Mouse (Mus musculus): ENCODE data around the gene Tbc1d22a. TPM values are rescaled to one million over a fixed set of nuclear protein-coding genes. Genes with fewer than 3 reads are reported as not detected.

Tbc1d22a gene
- polyA plus RNA-seq, 1 experiment from 2014 or later, result 10.8 TPM

DNA sequence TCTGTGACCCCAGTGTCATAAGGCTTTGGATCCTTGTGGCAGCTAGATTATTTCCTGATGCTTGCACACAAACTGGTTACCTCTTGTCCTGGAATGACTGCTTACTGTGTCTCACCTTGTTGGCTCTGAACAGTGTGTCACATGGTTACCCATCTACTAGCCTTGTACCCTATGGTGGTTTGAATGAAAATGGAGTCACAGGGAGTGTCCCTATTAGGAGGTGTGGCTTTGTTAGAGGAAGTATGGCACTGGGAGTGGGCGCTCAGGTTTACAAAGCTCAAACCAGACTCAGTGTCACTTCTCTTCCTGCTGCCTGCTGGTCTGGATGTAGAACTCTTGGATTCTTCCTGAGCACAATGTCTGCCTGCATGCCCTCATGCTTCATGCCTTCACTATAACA is 69.0 kb downstream of the Tbc1d22a start:
- Histone ChIP-seq H3K9me3 (no peaks in the 10 kb centered on the region), H3K27ac (no peak overlapping the region), H3K27me3 (ENCODE audit: poor library complexity, severe bottlenecking) (peaks cover 81% of the 10 kb centered on the region), H3K4me1 (peaks cover 53% of the 10 kb centered on the region), H3K36me3 (replicated peaks) (no peaks in the 10 kb centered on the region), H3K4me3 (no peak overlapping the region)
- 82% methylated on average over 1 of the region's 1 CpGs for WGBS
- no peak for DNase-seq (ENCODE audit: extremely low spot score, low spot score)

DNA sequence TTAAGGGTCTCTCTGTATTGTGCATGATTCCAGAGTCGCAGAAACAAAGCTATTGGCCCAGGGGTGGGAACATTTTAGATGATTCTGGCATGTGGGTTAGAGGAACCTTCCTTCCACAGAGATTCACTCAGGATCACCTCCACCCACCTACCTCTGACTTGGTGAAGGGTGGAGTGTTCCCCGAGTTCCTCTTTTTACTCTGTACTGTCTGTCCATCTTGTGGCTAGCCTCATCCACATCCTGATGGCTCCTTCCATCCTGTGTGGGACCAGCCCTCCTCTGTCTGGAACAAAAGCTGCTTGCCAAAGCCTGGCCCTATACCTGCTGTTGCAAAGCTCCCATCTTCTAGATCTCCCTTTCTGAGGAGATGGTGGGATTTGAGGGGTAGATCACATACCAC is 71.0 kb downstream of the Tbc1d22a start:
- no peaks in the 10 kb centered on the region for H3K36me3 ChIP-seq (replicated peaks)
- H3K27me3 ChIP-seq (ENCODE audit: poor library complexity, severe bottlenecking), result peaks cover 60% of the 10 kb centered on the region
- H3K27ac ChIP-seq, result no peak overlapping the region; the same call in 1 of the 2 replicates
- H3K4me3 ChIP-seq, result no peak overlapping the region
- H3K9me3 ChIP-seq, result no peaks in the 10 kb centered on the region
- WGBS, result 95% methylated on average over 2 of the region's 2 CpGs
- H3K4me1 ChIP-seq, result peaks cover 39% of the 10 kb centered on the region
- no peak for DNase-seq (ENCODE audit: extremely low spot score, low spot score)

DNA sequence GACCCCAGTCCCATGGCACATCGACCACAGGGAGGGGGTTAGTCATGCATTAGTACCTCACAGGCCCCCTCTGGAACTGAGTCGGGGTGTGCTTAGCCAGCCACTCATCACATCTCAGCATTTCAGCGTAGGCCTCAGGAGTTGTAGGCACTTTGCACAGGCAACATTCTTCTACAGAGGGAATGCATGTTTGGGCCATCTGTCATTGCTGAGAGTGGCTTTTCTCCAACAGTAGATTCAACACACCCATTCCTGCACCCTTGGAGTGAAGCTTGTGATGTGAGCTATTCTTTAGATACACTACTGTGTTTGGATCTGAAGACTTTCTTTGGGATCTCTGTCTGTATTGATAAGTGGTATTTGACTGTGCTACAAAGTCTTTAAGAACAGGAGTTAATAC is 75.8 kb downstream of the Tbc1d22a start:
- WGBS, result 79% methylated on average over 3 of the region's 3 CpGs

DNA sequence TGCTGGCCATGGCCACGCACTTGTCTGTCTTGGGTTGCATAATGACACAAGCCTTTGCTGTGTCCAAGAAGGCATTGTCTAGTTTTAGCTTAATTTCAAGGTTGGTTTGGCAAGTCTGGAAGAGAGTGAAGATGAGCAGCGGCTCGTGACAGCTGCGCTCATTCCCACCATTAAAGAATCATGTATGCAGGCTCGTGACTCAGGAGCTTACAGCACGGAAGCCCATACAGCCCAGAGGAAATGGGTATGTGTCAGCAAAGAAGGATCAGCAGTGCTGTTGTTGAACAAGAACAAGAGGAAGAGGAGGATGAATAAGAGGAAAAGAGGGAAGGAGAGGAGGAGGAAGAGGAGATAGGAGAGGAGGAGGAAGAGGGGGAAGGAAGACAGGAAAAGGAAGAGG is 78.0 kb downstream of the Tbc1d22a start:
- 93% methylated on average over 6 of the region's 6 CpGs for WGBS

More for the DNA sequence above, 75.8 kb downstream of the Tbc1d22a start:
- Histone ChIP-seq H3K4me3 (no peak overlapping the region), H3K27me3 (ENCODE audit: poor library complexity, severe bottlenecking) (peaks cover 23% of the 10 kb centered on the region), H3K9me3 (no peaks in the 10 kb centered on the region), H3K4me1 (peaks cover 27% of the 10 kb centered on the region), H3K27ac (no peak overlapping the region), H3K36me3 (replicated peaks) (no peaks in the 10 kb centered on the region)
- DNase-seq (ENCODE audit: extremely low spot score, low spot score), result no peak

DNA sequence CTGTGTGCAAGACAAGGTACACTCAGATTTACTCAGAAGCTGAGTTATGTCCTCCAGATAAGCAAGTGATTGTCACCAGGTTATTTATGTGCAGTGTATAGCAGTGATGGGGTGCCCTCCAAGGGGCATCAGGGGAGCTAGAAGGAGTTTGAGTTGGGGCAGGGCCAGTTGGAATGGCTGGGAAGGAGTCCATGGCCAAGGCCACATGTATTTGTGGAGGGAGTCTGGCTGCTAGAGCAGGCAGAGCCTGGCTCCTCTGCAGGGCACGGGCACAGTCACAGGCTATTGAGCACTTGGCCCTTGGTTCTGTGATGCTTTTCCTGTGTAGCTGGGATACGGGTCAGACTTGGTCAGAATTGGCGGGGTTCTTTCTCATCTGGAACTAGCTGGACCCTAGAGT is 80.2 kb downstream of the Tbc1d22a start:
- Histone ChIP-seq H3K9me3 (no peaks in the 10 kb centered on the region), H3K4me1 (peaks cover 28% of the 10 kb centered on the region), H3K4me3 (no peak overlapping the region), H3K27me3 (ENCODE audit: poor library complexity, severe bottlenecking) (no peaks in the 10 kb centered on the region), H3K27ac (no peak overlapping the region), H3K36me3 (replicated peaks) (no peaks in the 10 kb centered on the region)
- DNase-seq (ENCODE audit: extremely low spot score, low spot score), result no peak
- WGBS, result 92% methylated on average over 3 of the region's 3 CpGs

More for the DNA sequence above, 78.0 kb downstream of the Tbc1d22a start:
- no peak for DNase-seq (ENCODE audit: extremely low spot score, low spot score)
- no peaks in the 10 kb centered on the region for H3K9me3 ChIP-seq
- no peak overlapping the region for H3K4me3 ChIP-seq
- H3K4me1 ChIP-seq, result peaks cover 28% of the 10 kb centered on the region
- no peak overlapping the region for H3K27ac ChIP-seq
- H3K27me3 ChIP-seq (ENCODE audit: poor library complexity, severe bottlenecking), result peaks cover under 1% of the 10 kb centered on the region
- H3K36me3 ChIP-seq (replicated peaks), result no peaks in the 10 kb centered on the region

DNA sequence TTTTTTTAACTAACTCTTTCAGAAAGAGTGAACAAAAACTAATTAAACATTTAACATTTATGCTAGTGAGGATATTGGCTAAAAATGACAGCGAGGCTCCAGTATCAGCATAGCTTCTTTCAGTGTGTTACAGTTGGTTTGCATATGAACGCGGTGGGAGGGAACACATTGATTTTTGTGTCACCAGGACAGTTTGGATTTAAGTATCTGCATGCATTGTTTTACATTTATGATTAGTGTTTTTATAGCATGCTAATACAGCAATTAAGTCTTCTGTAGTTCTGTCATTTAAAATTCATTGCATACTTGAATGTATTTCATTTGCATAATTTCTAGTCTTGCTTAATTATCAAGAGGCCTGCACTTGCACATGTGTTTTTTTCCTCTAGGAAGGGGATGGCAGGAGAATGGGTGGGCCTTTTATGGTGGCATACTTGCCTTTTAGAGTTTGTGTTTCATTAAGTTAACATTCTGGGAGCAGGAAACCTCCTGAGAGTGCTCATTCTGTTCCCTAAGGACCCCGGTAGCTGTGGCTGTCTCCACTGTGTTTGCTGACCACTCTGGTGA is 81.5 kb downstream of the Tbc1d22a start:
- Histone ChIP-seq H3K36me3 (replicated peaks) (no peaks in the 10 kb centered on the region; the same call in 1 of the 2 replicates), H3K4me3 (no peak overlapping the region), H3K4me1 (peaks cover 17% of the 10 kb centered on the region), H3K27ac (no peak overlapping the region), H3K9me3 (no peaks in the 10 kb centered on the region), H3K27me3 (ENCODE audit: poor library complexity, severe bottlenecking) (no peaks in the 10 kb centered on the region)
- DNase-seq (ENCODE audit: extremely low spot score, low spot score), result no peak
- WGBS, result 85% methylated on average over 4 of the region's 4 CpGs

DNA sequence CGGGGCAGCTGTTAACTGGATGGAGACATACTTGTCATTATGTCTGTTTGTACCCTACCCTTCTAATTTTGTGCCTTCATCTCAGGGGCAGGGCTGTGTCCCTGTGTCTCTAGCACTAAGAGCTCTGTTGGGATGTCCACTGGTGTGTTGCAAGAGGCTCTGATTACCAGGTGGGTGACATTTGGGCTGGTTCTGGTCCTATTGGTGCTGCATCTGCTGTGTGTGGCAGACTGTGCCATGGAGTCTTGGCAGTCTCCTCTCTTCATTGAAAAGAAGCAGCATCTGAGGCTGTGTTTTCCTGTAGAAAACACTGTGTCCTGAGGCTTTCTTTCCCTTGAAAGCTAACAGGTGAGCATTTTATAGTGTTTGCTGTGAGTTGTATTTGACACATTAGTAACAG is 83.0 kb downstream of the Tbc1d22a start:
- Histone ChIP-seq H3K9me3 (no peaks in the 10 kb centered on the region), H3K4me3 (no peak overlapping the region), H3K27me3 (ENCODE audit: poor library complexity, severe bottlenecking) (no peaks in the 10 kb centered on the region), H3K4me1 (peaks cover 11% of the 10 kb centered on the region), H3K36me3 (replicated peaks) (no peaks in the 10 kb centered on the region; the same call in 1 of the 2 replicates), H3K27ac (no peak overlapping the region)
- DNase-seq (ENCODE audit: extremely low spot score, low spot score), result no peak
- WGBS, result 97% methylated on average over 1 of the region's 1 CpGs

DNA sequence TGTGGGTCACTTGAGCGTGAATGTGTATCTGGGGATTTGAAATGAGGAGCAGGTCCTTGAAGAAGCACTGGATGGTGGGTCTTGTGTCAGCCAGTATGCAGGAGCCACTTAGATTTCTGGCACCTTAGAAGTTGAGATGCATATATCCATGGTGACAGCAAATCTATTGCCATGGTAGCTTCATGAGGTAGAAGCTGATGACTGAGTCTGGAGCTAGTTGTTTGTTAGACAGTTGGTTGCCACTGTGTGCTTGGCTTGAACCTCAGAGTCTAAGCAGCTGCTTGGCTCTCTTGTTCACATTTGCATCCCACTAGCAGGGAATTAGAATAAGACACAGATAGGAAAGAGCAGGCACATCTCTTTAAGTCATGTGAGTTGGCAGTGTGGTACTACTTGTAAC is 89.6 kb downstream of the Tbc1d22a start:
- Histone ChIP-seq H3K4me1 (no peaks in the 10 kb centered on the region), H3K4me3 (no peak overlapping the region), H3K36me3 (replicated peaks) (no peaks in the 10 kb centered on the region; the same call in 1 of the 2 replicates), H3K27me3 (ENCODE audit: poor library complexity, severe bottlenecking) (no peaks in the 10 kb centered on the region), H3K27ac (no peak overlapping the region), H3K9me3 (no peaks in the 10 kb centered on the region)
- 100% methylated on average over 1 of the region's 1 CpGs for WGBS
- DNase-seq (ENCODE audit: extremely low spot score, low spot score), result no peak

DNA sequence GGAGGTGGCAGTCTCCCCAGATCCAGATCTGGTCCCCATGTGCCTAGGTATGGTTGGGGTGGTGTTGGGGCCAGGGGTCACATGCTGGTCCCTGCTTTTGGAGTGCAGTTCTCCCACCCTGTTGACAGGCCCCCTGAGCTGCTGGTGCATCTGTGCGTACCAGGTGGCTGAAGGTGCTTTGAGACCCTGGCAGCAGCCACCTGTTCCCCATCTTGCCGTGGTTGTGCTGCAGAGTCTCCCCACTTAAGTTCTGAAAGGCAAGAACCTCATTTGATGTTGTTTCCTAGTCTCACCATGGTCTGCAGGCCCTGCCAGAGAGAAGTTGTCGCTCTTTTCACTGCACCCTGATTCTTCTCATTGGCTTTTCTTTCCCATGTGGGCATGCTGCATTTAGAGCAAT is 90.6 kb downstream of the Tbc1d22a start:
- Histone ChIP-seq H3K4me1 (no peaks in the 10 kb centered on the region), H3K36me3 (replicated peaks) (no peaks in the 10 kb centered on the region; the same call in 1 of the 2 replicates), H3K27me3 (ENCODE audit: poor library complexity, severe bottlenecking) (no peaks in the 10 kb centered on the region), H3K4me3 (no peak overlapping the region), H3K27ac (no peak overlapping the region), H3K9me3 (no peaks in the 10 kb centered on the region)
- 92% methylated on average over 3 of the region's 3 CpGs for WGBS
- no peak for DNase-seq (ENCODE audit: extremely low spot score, low spot score)

DNA sequence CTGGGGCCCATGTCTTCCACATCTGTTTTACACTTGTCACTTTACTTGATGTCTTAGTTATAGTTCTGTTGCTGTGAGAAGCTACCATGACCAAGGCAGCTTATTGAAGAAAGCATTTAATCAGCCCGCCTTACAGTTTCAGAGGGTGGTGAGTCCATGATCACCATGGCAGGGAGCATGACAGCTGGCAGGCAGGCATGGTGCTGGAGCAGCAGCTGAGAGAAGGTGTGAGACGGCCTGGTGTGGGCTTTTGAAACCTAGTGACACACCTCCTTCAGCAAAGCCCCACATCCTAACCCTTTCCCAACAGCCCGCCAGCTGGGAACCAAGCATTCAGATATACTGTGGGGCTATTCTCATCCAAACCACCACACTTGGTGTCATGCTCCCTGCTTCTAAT is 91.0 kb downstream of the Tbc1d22a start:
- no peaks in the 10 kb centered on the region; the same call in 1 of the 2 replicates for H3K36me3 ChIP-seq (replicated peaks)
- H3K27ac ChIP-seq, result no peak overlapping the region
- no peak for DNase-seq (ENCODE audit: extremely low spot score, low spot score)
- H3K27me3 ChIP-seq (ENCODE audit: poor library complexity, severe bottlenecking), result no peaks in the 10 kb centered on the region
- no peaks in the 10 kb centered on the region for H3K4me1 ChIP-seq
- no peaks in the 10 kb centered on the region for H3K9me3 ChIP-seq
- 88% methylated on average over 3 of the region's 3 CpGs for WGBS
- H3K4me3 ChIP-seq, result no peak overlapping the region

DNA sequence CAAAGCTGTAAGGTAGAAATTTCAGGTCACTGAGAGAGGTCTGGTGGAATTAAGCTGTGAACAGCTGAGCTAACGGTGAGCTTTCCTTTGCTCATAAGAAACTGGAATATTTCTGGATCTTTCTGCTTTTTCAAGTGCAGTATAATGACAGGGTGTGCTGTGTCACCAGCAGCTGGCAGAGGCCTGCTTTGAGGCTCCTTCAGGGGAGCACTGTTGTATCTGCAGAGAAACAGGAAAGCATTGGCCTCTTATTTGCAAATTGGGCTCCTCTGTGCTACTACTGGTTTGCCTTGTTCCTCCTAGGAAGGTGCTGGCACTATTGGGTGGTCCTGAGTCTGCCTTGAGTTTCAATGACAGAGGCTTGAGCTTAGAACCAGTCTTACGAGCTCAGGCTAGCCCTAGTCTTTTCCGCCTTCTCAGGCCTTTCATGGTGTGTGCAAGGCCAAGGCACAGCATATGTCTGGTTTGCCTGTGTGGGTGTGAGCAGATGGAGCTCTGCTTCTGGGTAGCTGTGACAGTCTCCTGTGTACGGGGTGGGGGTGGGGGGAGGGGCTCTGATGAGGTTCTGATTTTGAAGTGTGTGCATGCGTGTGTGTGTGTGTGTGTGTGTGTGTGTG is 95.1 kb downstream of the Tbc1d22a start:
- no peak for DNase-seq (ENCODE audit: extremely low spot score, low spot score)
- no peak overlapping the region for H3K27ac ChIP-seq
- H3K4me3 ChIP-seq, result no peak overlapping the region
- H3K4me1 ChIP-seq, result no peaks in the 10 kb centered on the region
- H3K27me3 ChIP-seq (ENCODE audit: poor library complexity, severe bottlenecking), result no peaks in the 10 kb centered on the region
- H3K9me3 ChIP-seq, result peaks cover 3% of the 10 kb centered on the region; the same call in 1 of the 2 replicates
- WGBS, result 90% methylated on average over 5 of the region's 5 CpGs
- peaks cover 10% of the 10 kb centered on the region for H3K36me3 ChIP-seq (replicated peaks)

DNA sequence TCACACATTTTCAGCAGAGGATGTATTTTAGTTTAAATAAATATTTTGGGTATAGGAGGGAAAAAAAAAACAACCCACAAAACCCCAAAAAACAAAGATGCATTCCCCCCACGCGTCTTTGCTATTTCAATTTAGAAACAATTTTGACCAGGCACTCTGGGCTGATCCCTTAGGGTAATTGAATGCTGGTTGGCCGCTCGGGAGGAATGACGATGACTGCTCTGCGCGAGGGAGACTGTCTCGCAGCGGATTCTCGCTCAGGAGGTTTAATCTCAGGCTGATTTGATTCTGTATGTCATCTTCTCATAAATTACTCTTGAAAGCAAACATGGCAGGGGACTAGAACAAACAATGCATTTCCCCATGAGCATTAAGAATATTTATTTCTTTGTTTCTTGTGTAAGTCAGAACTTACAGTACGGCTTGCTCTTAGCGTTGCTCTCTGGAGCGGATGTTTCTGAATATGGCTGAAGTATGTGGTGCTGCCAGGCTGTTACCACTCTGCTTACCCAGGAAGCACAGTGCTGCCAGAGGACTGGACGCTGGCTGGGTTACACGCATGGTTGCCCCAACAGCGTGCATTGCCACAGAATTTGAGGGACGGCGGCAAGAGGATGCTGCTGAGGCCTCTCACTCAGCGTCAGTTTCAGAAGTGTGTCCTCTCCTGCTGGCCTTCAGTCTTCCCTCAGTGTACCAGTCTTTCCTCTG is 106.7 kb downstream of the Tbc1d22a start:
- Histone ChIP-seq H3K4me1 (no peaks in the 10 kb centered on the region), H3K36me3 (replicated peaks) (peaks cover 6% of the 10 kb centered on the region), H3K27me3 (ENCODE audit: poor library complexity, severe bottlenecking) (no peaks in the 10 kb centered on the region), H3K9me3 (no peaks in the 10 kb centered on the region), H3K4me3 (no peak overlapping the region), H3K27ac (no peak overlapping the region)
- WGBS, result 86% methylated on average over 19 of the region's 19 CpGs
- no peak for DNase-seq (ENCODE audit: extremely low spot score, low spot score)

DNA sequence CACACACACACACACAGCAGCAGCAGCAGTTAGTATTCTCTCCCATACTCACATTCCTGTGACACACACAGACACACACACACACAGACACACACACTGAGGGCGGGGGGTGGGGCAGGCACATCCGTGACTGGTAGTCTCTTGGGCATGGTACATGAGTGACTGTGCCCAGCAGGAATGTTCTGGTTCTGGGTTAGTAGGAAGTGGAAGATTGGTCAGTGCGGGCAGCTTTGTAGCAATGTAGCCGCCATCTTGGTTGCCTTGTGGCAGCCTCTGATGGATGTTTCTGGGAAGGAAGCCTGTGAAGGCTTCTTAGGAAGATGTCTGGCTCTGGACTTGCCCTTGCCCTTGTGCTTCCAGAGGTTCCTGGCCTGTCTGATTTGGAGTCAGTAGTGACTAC is 112.1 kb downstream of the Tbc1d22a start:
- DNase-seq (ENCODE audit: extremely low spot score, low spot score), result no peak
- Histone ChIP-seq H3K36me3 (replicated peaks) (no peaks in the 10 kb centered on the region), H3K4me1 (peaks cover 8% of the 10 kb centered on the region; the same call in 1 of the 2 replicates), H3K9me3 (no peaks in the 10 kb centered on the region), H3K27me3 (ENCODE audit: poor library complexity, severe bottlenecking) (no peaks in the 10 kb centered on the region), H3K27ac (no peak overlapping the region), H3K4me3 (no peak overlapping the region)
- WGBS, result 92% methylated on average over 4 of the region's 4 CpGs

Data from forebrain, embryonic 10.5 days (tissue).